10 mouse cellular contexts compared by ENCODE assay signal in the genomic region with DNA sequence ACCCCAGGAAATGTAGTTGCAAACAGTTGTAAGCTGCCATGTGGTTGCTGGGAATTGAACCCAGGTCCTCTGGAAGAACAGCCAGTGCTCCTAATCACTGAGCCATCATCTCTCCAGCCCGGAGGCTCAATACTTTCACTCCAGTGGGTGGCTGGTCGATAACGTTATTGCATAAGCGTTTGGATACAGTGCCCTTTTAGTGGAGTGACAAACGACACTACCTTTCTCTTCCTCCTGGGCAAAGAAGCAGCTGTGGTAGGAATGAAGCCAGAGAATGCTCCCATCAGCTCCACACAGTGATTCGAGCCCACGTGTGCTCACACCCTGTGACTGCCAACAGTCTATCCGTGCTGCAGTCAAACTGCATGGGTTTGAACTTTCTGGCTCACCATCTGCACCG. TPM values are rescaled to one million over a fixed set of nuclear protein-coding genes. Genes with fewer than 3 reads are reported as not detected.
DNase-seq lines count a peak whose midpoint lies in the region; ATAC-seq and TF ChIP-seq lines count a peak whose summit lies in the region.
"Had no signal": no experiment of that assay in that cellular context is flagged by ENCODE, and none has a peak within 500 bp of the region (broad histone marks: within the 10 kb centered on the region; RNA-seq: fewer than 3 reads in every experiment).

No protein-coding gene starts in this region.

- WGBS in kidney, embryonic 14.5 days = 79% methylated on average over 9 of the region's 9 CpGs
- 84% methylated on average over 9 of the region's 9 CpGs for WGBS in embryonic facial prominence, embryonic 10.5 days
- WGBS in intestine, embryonic 14.5 days = 74% methylated on average over 9 of the region's 9 CpGs
- WGBS in midbrain, postnatal 0 days = 79% methylated on average over 9 of the region's 9 CpGs

- H3K27ac ChIP-seq in kidney, embryonic 14.5 days (ENCODE audit: low read depth, low read length) = no peak overlapping the region
- H3K27ac ChIP-seq in embryonic facial prominence, embryonic 10.5 days (replicated peaks) = 0 out of 2 replicates have a peak overlapping the region, but pooled peaks have one; percentile 92
- H3K27ac ChIP-seq in intestine, embryonic 14.5 days (ENCODE audit: low read depth) = no peak overlapping the region
- H3K27ac ChIP-seq in midbrain, postnatal 0 days (ENCODE audit: low read depth, low read length) = peak overlapping the region; percentile 85

- no peaks in the 10 kb centered on the region for H3K9me3 ChIP-seq in kidney, embryonic 14.5 days (ENCODE audit: control insufficient read depth, low read length)
- H3K9me3 ChIP-seq in embryonic facial prominence, embryonic 10.5 days = no peaks in the 10 kb centered on the region
- no peaks in the 10 kb centered on the region for H3K9me3 ChIP-seq in intestine, embryonic 14.5 days (ENCODE audit: control insufficient read depth, low read length)
- no peaks in the 10 kb centered on the region for H3K9me3 ChIP-seq in midbrain, postnatal 0 days (ENCODE audit: low read length)

- peaks cover 13% of the 10 kb centered on the region for H3K4me1 ChIP-seq in kidney, embryonic 14.5 days (ENCODE audit: control insufficient read depth, insufficient read depth, low read length)
- peaks cover 42% of the 10 kb centered on the region for H3K4me1 ChIP-seq in embryonic facial prominence, embryonic 10.5 days
- peaks cover 15% of the 10 kb centered on the region for H3K4me1 ChIP-seq in intestine, embryonic 14.5 days (replicated peaks; ENCODE audit: control insufficient read depth, insufficient read depth, low read length)
- H3K4me1 ChIP-seq in midbrain, postnatal 0 days (ENCODE audit: insufficient read depth, low read length) = peaks cover 8% of the 10 kb centered on the region; the same call in 1 of the 2 replicates

- no peak for ATAC-seq in kidney, embryonic 14.5 days (ENCODE audit: low FRiP score, low TSS enrichment)
- no peak for ATAC-seq in intestine, embryonic 14.5 days (replicated peaks; ENCODE audit: low FRiP score, low TSS enrichment, low read depth)
- ATAC-seq in midbrain, postnatal 0 days (ENCODE audit: low FRiP score) = no peak

- peak overlapping the region; percentile 77; the same call in 1 of the 2 replicates for H3K9ac ChIP-seq in kidney, embryonic 14.5 days (ENCODE audit: low read depth, low read length)
- H3K9ac ChIP-seq in intestine, embryonic 14.5 days (ENCODE audit: low read length) = peak overlapping the region; percentile 77
- peak overlapping the region; percentile 59; the same call in 1 of the 2 replicates for H3K9ac ChIP-seq in midbrain, postnatal 0 days (replicated peaks; ENCODE audit: low read length, poor library complexity, severe bottlenecking)

- no peak for DNase-seq in kidney, postnatal 14 days
- DNase-seq in embryonic facial prominence, embryonic 10.5 days (ENCODE audit: low spot score) = no peak
- DNase-seq in intestine, embryonic 14.5 days (ENCODE audit: low spot score) = no peak
- no peak for DNase-seq in midbrain, postnatal 0 days (ENCODE audit: low spot score)
- no peak for DNase-seq in adrenal gland, postnatal 14 days
- no peak for DNase-seq in cerebellum, postnatal 36 days
- DNase-seq in adrenal gland, postnatal 10 days = no peak
- DNase-seq: thymus, postnatal 14 days had no signal

- H3K27me3 ChIP-seq in kidney, embryonic 14.5 days (ENCODE audit: control insufficient read depth, insufficient read depth, low read length) = peaks cover 4% of the 10 kb centered on the region
- H3K27me3 ChIP-seq in embryonic facial prominence, embryonic 10.5 days (replicated peaks; ENCODE audit: low read depth, poor library complexity, severe bottlenecking) = peaks cover 15% of the 10 kb centered on the region
- H3K27me3 ChIP-seq in intestine, embryonic 14.5 days (replicated peaks; ENCODE audit: control insufficient read depth, insufficient read depth, low read length) = peaks cover 10% of the 10 kb centered on the region; the same call in 1 of the 2 replicates
- no peaks in the 10 kb centered on the region for H3K27me3 ChIP-seq in midbrain, postnatal 0 days (ENCODE audit: insufficient read depth, low read length)

- TF ChIP-seq CTCF in midbrain, postnatal 0 days (IDR thresholded peaks at IDR 0.05) = no peak

- peak overlapping the region; percentile 69 for H3K4me3 ChIP-seq in kidney, embryonic 14.5 days (ENCODE audit: low read length)
- H3K4me3 ChIP-seq in embryonic facial prominence, embryonic 10.5 days = peak overlapping the region; percentile 79
- H3K4me3 ChIP-seq in intestine, embryonic 14.5 days (ENCODE audit: low read depth, low read length) = peak overlapping the region; percentile 79
- H3K4me3 ChIP-seq in midbrain, postnatal 0 days (ENCODE audit: low read depth, low read length) = peak overlapping the region; percentile 45

- peaks cover 26% of the 10 kb centered on the region for H3K36me3 ChIP-seq in kidney, embryonic 14.5 days (ENCODE audit: control insufficient read depth, insufficient read depth, low read length)
- H3K36me3 ChIP-seq in embryonic facial prominence, embryonic 10.5 days (replicated peaks) = peaks cover 26% of the 10 kb centered on the region
- H3K36me3 ChIP-seq in intestine, embryonic 14.5 days (ENCODE audit: control insufficient read depth, insufficient read depth, low read length) = peaks cover 27% of the 10 kb centered on the region
- peaks cover 22% of the 10 kb centered on the region for H3K36me3 ChIP-seq in midbrain, postnatal 0 days (ENCODE audit: insufficient read depth, low read length)

- peak overlapping the region; percentile 92 for H3K4me2 ChIP-seq in kidney, embryonic 14.5 days (replicated peaks; ENCODE audit: low read depth, low read length)
- peak overlapping the region; percentile 90 for H3K4me2 ChIP-seq in intestine, embryonic 14.5 days (ENCODE audit: low read length)
- peak overlapping the region; percentile 75 for H3K4me2 ChIP-seq in midbrain, postnatal 0 days (ENCODE audit: low read depth, low read length, poor library complexity, severe bottlenecking)

RNA-seq across cellular contexts. Expression of a gene that starts 1.1 kb away (rescaled TPM):
- polyA plus RNA-seq in kidney, embryonic 14.5 days (2014; fragmentation: Nextera tagmentation; extraction: Ambion mirVana) = 106 and 153 TPM in 2 replicates
- 168 and 180 TPM in 2 replicates for polyA plus RNA-seq in embryonic facial prominence, embryonic 10.5 days (2016; fragmentation: Nextera tagmentation; extraction: Ambion mirVana)
- 92.4 and 114 TPM in 2 replicates for polyA plus RNA-seq in intestine, embryonic 14.5 days (2014; fragmentation: Nextera tagmentation; extraction: Ambion mirVana)
- total RNA-seq in midbrain, postnatal 0 days (2014; rRNA removed) = 109 and 122 TPM in 2 replicates
- 101 and 104 TPM in 2 replicates for polyA plus RNA-seq in midbrain, postnatal 0 days (2015; fragmentation: Nextera tagmentation; extraction: Ambion mirVana)
- total RNA-seq in adrenal gland, postnatal 14 days (2021) = 76.3 and 96.5 TPM in 2 replicates
- 10 to 100 TPM; 81.7 to 94.3 TPM for total RNA-seq in adrenal gland, postnatal 10 days (2021)

RNA-seq across cellular contexts. Expression of a gene that starts 3.9 kb away (rescaled TPM):
- polyA plus RNA-seq in kidney, embryonic 14.5 days (2014; fragmentation: Nextera tagmentation; extraction: Ambion mirVana) = 0.07 and 0.61 TPM in 2 replicates
- polyA plus RNA-seq in embryonic facial prominence, embryonic 10.5 days (2016; fragmentation: Nextera tagmentation; extraction: Ambion mirVana) = 0.04 and 0.21 TPM in 2 replicates
- polyA plus RNA-seq in intestine, embryonic 14.5 days (2014; fragmentation: Nextera tagmentation; extraction: Ambion mirVana) = 0.23 and 0.26 TPM in 2 replicates
- total RNA-seq in midbrain, postnatal 0 days (2014; rRNA removed) = 330 and 343 TPM in 2 replicates
- 5.4 and 6.3 TPM in 2 replicates for polyA plus RNA-seq in midbrain, postnatal 0 days (2015; fragmentation: Nextera tagmentation; extraction: Ambion mirVana)
- 6.9 and 14.3 TPM in 2 replicates for total RNA-seq in adrenal gland, postnatal 14 days (2021)
- 1 to 10 TPM; 5.7 to 6.2 TPM for total RNA-seq in adrenal gland, postnatal 10 days (2021)

RNA-seq across cellular contexts. Expression of a gene that starts 7.9 kb away (rescaled TPM):
- polyA plus RNA-seq in kidney, embryonic 14.5 days (2014; fragmentation: Nextera tagmentation; extraction: Ambion mirVana) = 2,221 and 2,763 TPM in 2 replicates
- polyA plus RNA-seq in embryonic facial prominence, embryonic 10.5 days (2016; fragmentation: Nextera tagmentation; extraction: Ambion mirVana) = 3,008 and 3,023 TPM in 2 replicates
- polyA plus RNA-seq in intestine, embryonic 14.5 days (2014; fragmentation: Nextera tagmentation; extraction: Ambion mirVana) = 1,915 and 2,068 TPM in 2 replicates
- total RNA-seq in midbrain, postnatal 0 days (2014; rRNA removed) = 311 and 365 TPM in 2 replicates
- polyA plus RNA-seq in midbrain, postnatal 0 days (2015; fragmentation: Nextera tagmentation; extraction: Ambion mirVana) = 364 and 374 TPM in 2 replicates
- total RNA-seq in adrenal gland, postnatal 14 days (2021) = 242 and 253 TPM in 2 replicates
- 100 to 1,000 TPM; 267 to 302 TPM for total RNA-seq in adrenal gland, postnatal 10 days (2021)

RNA-seq across cellular contexts. Expression of a gene that starts 11.2 kb away (rescaled TPM):
- polyA plus RNA-seq in kidney, embryonic 14.5 days (2014; fragmentation: Nextera tagmentation; extraction: Ambion mirVana) = 1.5 and 2.6 TPM in 2 replicates
- polyA plus RNA-seq in embryonic facial prominence, embryonic 10.5 days (2016; fragmentation: Nextera tagmentation; extraction: Ambion mirVana) = 1.2 and 1.3 TPM in 2 replicates
- polyA plus RNA-seq in intestine, embryonic 14.5 days (2014; fragmentation: Nextera tagmentation; extraction: Ambion mirVana) = 1.4 and 1.9 TPM in 2 replicates
- 84.0 and 90.0 TPM in 2 replicates for total RNA-seq in midbrain, postnatal 0 days (2014; rRNA removed)
- 8.6 and 9.8 TPM in 2 replicates for polyA plus RNA-seq in midbrain, postnatal 0 days (2015; fragmentation: Nextera tagmentation; extraction: Ambion mirVana)
- 6.2 and 8.0 TPM in 2 replicates for total RNA-seq in adrenal gland, postnatal 14 days (2021)
- total RNA-seq in adrenal gland, postnatal 10 days (2021) = 1 to 10 TPM; 6.5 to 6.9 TPM
- total RNA-seq: monocyte, adult 5-6 weeks had no signal

RNA-seq across cellular contexts. Expression of a gene that starts 23.2 kb away (rescaled TPM):
- 0.36 and 0.41 TPM in 2 replicates for polyA plus RNA-seq in kidney, embryonic 14.5 days (2014; fragmentation: Nextera tagmentation; extraction: Ambion mirVana)
- 0.14 TPM in 2 replicates for polyA plus RNA-seq in embryonic facial prominence, embryonic 10.5 days (2016; fragmentation: Nextera tagmentation; extraction: Ambion mirVana)
- polyA plus RNA-seq in intestine, embryonic 14.5 days (2014; fragmentation: Nextera tagmentation; extraction: Ambion mirVana) = 0.07 and 0.15 TPM in 2 replicates
- total RNA-seq in midbrain, postnatal 0 days (2014; rRNA removed) = 0.22 TPM in 1 of 2 replicates, not detected in the other
- 0.13 TPM in 1 of 2 replicates, not detected in the other for polyA plus RNA-seq in midbrain, postnatal 0 days (2015; fragmentation: Nextera tagmentation; extraction: Ambion mirVana)
- 0.26 and 0.41 TPM in 2 replicates for total RNA-seq in adrenal gland, postnatal 14 days (2021)
- under 1 TPM; 0.27 to 0.30 TPM for total RNA-seq in adrenal gland, postnatal 10 days (2021)
- total RNA-seq: monocyte, adult 5-6 weeks had no signal

Comparison
In these comparisons a context has a peak if more than half of its experiments do, and no peak if none do; other contexts are left out.
1. H3K27ac ChIP-seq: peak in embryonic facial prominence, embryonic 10.5 days (single experiment) and midbrain, postnatal 0 days (single experiment); none in kidney, embryonic 14.5 days (single experiment) and intestine, embryonic 14.5 days (single experiment).
2. Peak in every context shown above with its lines, with median percentiles within 50 percentile points of each other: H3K4me2 ChIP-seq, H3K4me3 ChIP-seq and H3K9ac ChIP-seq.